Mouse (Mus musculus): ENCODE results near the gene Msmb. TPM values are rescaled to one million over a fixed set of nuclear protein-coding genes. Genes with fewer than 3 reads are reported as not detected.

Msmb gene
- polyA plus RNA-seq, 1 experiment from 2014 or later = not detected

- Histone ChIP-seq H3K9me3 (ENCODE audit: control insufficient read depth, low read length) (no peaks in the 10 kb centered on the region), H3K27ac (ENCODE audit: low read depth, low read length) (no peak overlapping the region), H3K27me3 (replicated peaks; ENCODE audit: control insufficient read depth, insufficient read depth, low read length) (no peaks in the 10 kb centered on the region), H3K36me3 (ENCODE audit: control insufficient read depth, insufficient read depth, low read length) (peaks cover 23% of the 10 kb centered on the region), H3K9ac (ENCODE audit: low read depth, low read length) (peak overlapping the region; percentile 76), H3K4me1 (replicated peaks; ENCODE audit: control insufficient read depth, insufficient read depth, low read length) (peaks cover 18% of the 10 kb centered on the region), H3K4me3 (ENCODE audit: low read depth, low read length) (peak overlapping the region; percentile 99), H3K4me2 (peak overlapping the region; percentile 90)
- ATAC-seq (replicated peaks; ENCODE audit: low FRiP score) (peak; percentile 18; the same call in 1 of the 2 replicates), DNase-seq (ENCODE audit: low spot score) (peak; percentile 57)
- under 1% methylated on average over 26 of the region's 26 CpGs for WGBS
These were observed 59.5 kb downstream of the Msmb start for GRCm38 (mm10) chr14:32201354-32201753.

DNA sequence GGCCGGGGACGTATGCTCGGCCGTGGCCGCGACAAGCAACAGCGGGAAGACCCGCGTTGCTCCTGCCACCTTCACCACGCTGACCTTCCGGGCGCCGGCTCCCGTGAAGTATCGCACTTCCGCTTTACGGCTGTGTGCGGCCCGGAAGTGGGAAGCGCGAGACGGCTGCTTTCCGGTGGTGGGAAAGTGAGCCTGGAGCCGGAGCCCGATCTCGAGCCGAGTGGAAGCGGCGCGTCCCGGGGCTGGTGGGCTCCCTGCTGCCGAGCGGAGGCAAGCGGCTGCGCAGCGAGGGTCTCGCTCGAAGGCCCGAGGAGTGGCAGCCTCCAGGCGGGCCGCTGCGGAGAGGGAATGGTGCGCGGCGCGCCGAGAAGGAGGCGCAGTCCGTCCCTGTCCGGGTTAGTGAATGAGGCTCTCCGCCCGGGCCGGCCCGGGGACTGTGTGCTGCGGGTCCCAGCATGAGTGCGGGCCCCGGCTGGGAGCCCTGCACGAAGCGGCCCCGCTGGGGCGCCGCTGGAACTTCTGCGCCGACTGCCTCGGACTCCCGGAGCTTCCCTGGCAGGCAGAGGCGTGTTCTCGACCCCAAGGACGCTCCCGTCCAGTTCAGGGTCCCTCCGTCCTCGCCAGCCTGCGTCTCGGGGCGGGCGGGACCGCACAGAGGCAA is 60.1 kb downstream of the Msmb start, which contains the start of the genes Timm23 and Parg:
Gene Timm23, minus strand, starts transcription at position 108 of the 661 bp plus-strand sequence.
Gene Parg, plus strand, starts transcription at position 159 of the 661 bp plus-strand sequence.
- H3K9me3 ChIP-seq (ENCODE audit: control insufficient read depth, low read length) = no peaks in the 10 kb centered on the region
- peak; percentile 84 for DNase-seq (ENCODE audit: low spot score)
- H3K9ac ChIP-seq (ENCODE audit: low read depth, low read length) = peak within 1 kb of the TSS; percentile 96
- H3K27me3 ChIP-seq (replicated peaks; ENCODE audit: control insufficient read depth, insufficient read depth, low read length) = no peaks in the 10 kb centered on the region
- H3K4me3 ChIP-seq (ENCODE audit: low read depth, low read length) = peak within 1 kb of the TSS; percentile 99
- WGBS = under 1% methylated on average over 77 of the region's 77 CpGs
- H3K4me2 ChIP-seq = peak within 1 kb of the TSS; percentile 90
- peak within 1 kb of the TSS; percentile 58; the same call in 1 of the 2 replicates for H3K27ac ChIP-seq (ENCODE audit: low read depth, low read length)
- peaks cover 18% of the 10 kb centered on the region for H3K4me1 ChIP-seq (replicated peaks; ENCODE audit: control insufficient read depth, insufficient read depth, low read length)
- ATAC-seq (replicated peaks; ENCODE audit: low FRiP score) = peak; percentile 92
- H3K36me3 ChIP-seq (ENCODE audit: control insufficient read depth, insufficient read depth, low read length) = peaks cover 21% of the 10 kb centered on the region

Other genes with a start within 250 kb of the Msmb start
- not detected in 2 replicates for gene Galnt15, start 113.0 kb upstream of the Msmb start, polyA plus RNA-seq (2014; fragmentation: Nextera tagmentation; extraction: Ambion mirVana)
- 27.2 and 32.9 TPM in 2 replicates for gene Oxnad1, start 56.6 kb upstream of the Msmb start, polyA plus RNA-seq (2014; fragmentation: Nextera tagmentation; extraction: Ambion mirVana)
- gene Dph3, start 56.3 kb upstream of the Msmb start, polyA plus RNA-seq (2014; fragmentation: Nextera tagmentation; extraction: Ambion mirVana) = 130 and 141 TPM in 2 replicates
- 172 and 197 TPM in 2 replicates for gene Ncoa4, start 17.8 kb downstream of the Msmb start, polyA plus RNA-seq (2014; fragmentation: Nextera tagmentation; extraction: Ambion mirVana)
- 425 and 431 TPM in 2 replicates for gene Timm23, start 59.9 kb downstream of the Msmb start, polyA plus RNA-seq (2014; fragmentation: Nextera tagmentation; extraction: Ambion mirVana)
- gene Parg, start 59.9 kb downstream of the Msmb start, polyA plus RNA-seq (2014; fragmentation: Nextera tagmentation; extraction: Ambion mirVana) = 37.2 and 41.3 TPM in 2 replicates
- gene Ogdhl, start 180.0 kb downstream of the Msmb start, polyA plus RNA-seq (2014; fragmentation: Nextera tagmentation; extraction: Ambion mirVana) = 6.1 and 7.2 TPM in 2 replicates
- not detected in 2 replicates for gene 1700024G13Rik, start 246.4 kb downstream of the Msmb start, polyA plus RNA-seq (2014; fragmentation: Nextera tagmentation; extraction: Ambion mirVana)